Mouse (Mus musculus) forebrain, postnatal 0 days (tissue): ENCODE results near the gene Hapln4. TPM values are rescaled to one million over a fixed set of nuclear protein-coding genes. Genes with fewer than 3 reads are reported as not detected.

Source experiments
- ATAC-seq: fragments of 200-750 bp; cut with Nextera tagmentation; 2 replicates; pipeline ENCODE4 v1.8.0; 2017; ENCODE audit warnings: mild to moderate bottlenecking, moderate library complexity
- DNase-seq: peaks from one replicate; pipeline ENCODE4 v3.0.0-alpha.2; 2015
- H3K27ac ChIP-seq: fragments of 300-500 bp; sonication (generic); 2 replicates; pipeline ENCODE4 v1.5.1; 2014; ENCODE audit warnings: low read depth, mild to moderate bottlenecking, antibody characterized with exemption, low read length, moderate library complexity, mixed read lengths
- H3K27me3 ChIP-seq: fragments of 300-500 bp; sonication (generic); 2 replicates; pipeline ENCODE4 v1.6.1; 2014; ENCODE audit warnings: mild to moderate bottlenecking, low read length, mixed read lengths; ENCODE audit not compliant: insufficient read depth
- H3K36me3 ChIP-seq: fragments of 300-500 bp; sonication (generic); 2 replicates; pipeline ENCODE4 v1.6.1; 2014; ENCODE audit warnings: mild to moderate bottlenecking, moderate library complexity; ENCODE audit not compliant: insufficient read depth
- H3K4me1 ChIP-seq: fragments of 300-500 bp; sonication (generic); 2 replicates; pipeline ENCODE4 v1.6.1; 2014; ENCODE audit warnings: antibody characterized with exemption; ENCODE audit not compliant: insufficient read depth
- H3K4me2 ChIP-seq: fragments of 300-500 bp; sonication (generic); 2 replicates; pipeline ENCODE4 v1.6.1; 2014; ENCODE audit warnings: low read depth, mild to moderate bottlenecking, moderate library complexity
- H3K4me3 ChIP-seq: fragments of 300-500 bp; sonication (generic); 2 replicates; pipeline ENCODE4 v1.5.1; 2014; ENCODE audit warnings: low read depth, low read length, mixed read lengths
- H3K9ac ChIP-seq: fragments of 300-500 bp; sonication (generic); 2 replicates; pipeline ENCODE4 v1.6.1; 2014; ENCODE audit warnings: mild to moderate bottlenecking
- H3K9me3 ChIP-seq: fragments of 300-500 bp; sonication (generic); 2 replicates; pipeline ENCODE4 v1.6.1; 2016; ENCODE audit warnings: low read length
- CTCF ChIP-seq: sonication (generic); IDR thresholded peaks from 2 replicates; pipeline ENCODE4 v1.5.1; 2016; ENCODE audit warnings: antibody characterized with exemption, control low read depth, low read depth
- WGBS: fragments of 180-500 bp; shearing (Covaris S2); extraction: QIAGEN DNeasy Blood & Tissue Kit; methylation state at CpG from one replicate; pipeline ENCODE4 v1.1.7; 2014; 5-methylcytosine and 5-hydroxymethylcytosine counted together
- polyA plus RNA-seq: library from polyadenylated mRNA; unstranded; fragments of >200 nt; fragmentation: Nextera tagmentation; extraction: Ambion mirVana; gene quantifications from 2 replicates; pipeline ENCODE4 v1.2.1, GENCODE M21; 2015
- total RNA-seq: library from RNA; depleted of rRNA; stranded (reverse); fragments of >200 nt; gene quantifications from 2 replicates; pipeline ENCODE4 v1.2.3, GENCODE M21; 2014

Gene Hapln4
- total and polyA plus RNA-seq, 2 experiments from 2014 or later, result 0.48 to 0.71 TPM

GRCm38 (mm10) chr8:70099276-70099675 is 16.0 kb downstream of the Hapln4 start:
- no peaks in the 10 kb centered on the region for H3K4me1 ChIP-seq
- H3K27me3 ChIP-seq, result no peaks in the 10 kb centered on the region
- H3K4me3 ChIP-seq, result no peak overlapping the region
- no peaks in the 10 kb centered on the region for H3K9me3 ChIP-seq
- WGBS, result 79% methylated on average over 8 of the region's 8 CpGs
- no peak for TF ChIP-seq CTCF
- no peak overlapping the region for H3K9ac ChIP-seq
- peaks cover 92% of the 10 kb centered on the region for H3K36me3 ChIP-seq
- no peak overlapping the region for H3K4me2 ChIP-seq
- DNase-seq (no peak), ATAC-seq (no peak)
- H3K27ac ChIP-seq, result no peak overlapping the region

GRCm38 (mm10) chr8:70100241-70100640 is 17.0 kb downstream of the Hapln4 start:
- WGBS, result 90% methylated on average over 8 of the region's 8 CpGs
- no peak overlapping the region for H3K4me2 ChIP-seq
- H3K27ac ChIP-seq, result no peak overlapping the region
- H3K36me3 ChIP-seq, result peaks cover 90% of the 10 kb centered on the region
- H3K9me3 ChIP-seq, result no peaks in the 10 kb centered on the region
- DNase-seq (no peak), ATAC-seq (no peak)
- no peak overlapping the region for H3K4me3 ChIP-seq
- no peaks in the 10 kb centered on the region for H3K27me3 ChIP-seq
- no peak overlapping the region for H3K9ac ChIP-seq
- no peak for TF ChIP-seq CTCF
- H3K4me1 ChIP-seq, result no peaks in the 10 kb centered on the region

- no peaks in the 10 kb centered on the region for H3K9me3 ChIP-seq
- no peak overlapping the region for H3K27ac ChIP-seq
- H3K4me3 ChIP-seq, result no peak overlapping the region
- H3K27me3 ChIP-seq, result no peaks in the 10 kb centered on the region
- no peak for DNase-seq
- 15% methylated on average over 6 of the region's 6 CpGs for WGBS
- no peak overlapping the region for H3K9ac ChIP-seq
- peaks cover 81% of the 10 kb centered on the region for H3K36me3 ChIP-seq
- TF ChIP-seq CTCF, result peak; percentile 64
- no peak overlapping the region for H3K4me2 ChIP-seq
- H3K4me1 ChIP-seq, result no peaks in the 10 kb centered on the region
- peak; percentile 54 for ATAC-seq
Measured at GRCm38 (mm10) chr8:70104506-70104905, 21.2 kb downstream of the Hapln4 start.

- no peak overlapping the region for H3K27ac ChIP-seq
- DNase-seq, result no peak
- H3K4me1 ChIP-seq, result no peaks in the 10 kb centered on the region
- ATAC-seq, result no peak
- no peaks in the 10 kb centered on the region for H3K27me3 ChIP-seq
- WGBS, result 75% methylated on average over 7 of the region's 7 CpGs
- no peak overlapping the region for H3K4me3 ChIP-seq
- TF ChIP-seq CTCF, result no peak
- H3K36me3 ChIP-seq, result peaks cover 81% of the 10 kb centered on the region
- no peak overlapping the region for H3K9ac ChIP-seq
- H3K4me2 ChIP-seq, result no peak overlapping the region
- H3K9me3 ChIP-seq, result no peaks in the 10 kb centered on the region
Measured at GRCm38 (mm10) chr8:70104922-70105321, 21.7 kb downstream of the Hapln4 start.

- Histone ChIP-seq H3K4me2 (no peak overlapping the region), H3K9ac (no peak overlapping the region), H3K4me3 (no peak overlapping the region), H3K9me3 (no peaks in the 10 kb centered on the region), H3K36me3 (peaks cover 90% of the 10 kb centered on the region), H3K27me3 (no peaks in the 10 kb centered on the region), H3K4me1 (no peaks in the 10 kb centered on the region), H3K27ac (no peak overlapping the region)
- ATAC-seq, result no peak
- 95% methylated on average over 2 of the region's 2 CpGs for WGBS
- TF ChIP-seq CTCF, result no peak
- no peak for DNase-seq
Measured at GRCm38 (mm10) chr8:70110451-70110850, 27.2 kb downstream of the Hapln4 start.

- 68% methylated on average over 23 of the region's 23 CpGs for WGBS
- no peak overlapping the region for H3K4me2 ChIP-seq
- H3K4me1 ChIP-seq, result no peaks in the 10 kb centered on the region
- H3K9me3 ChIP-seq, result no peaks in the 10 kb centered on the region
- ATAC-seq (0 out of 2 replicates have a peak, but pooled peaks have one; percentile 7), DNase-seq (peak; percentile 25)
- H3K27me3 ChIP-seq, result no peaks in the 10 kb centered on the region
- no peak for TF ChIP-seq CTCF
- no peak overlapping the region for H3K27ac ChIP-seq
- no peak overlapping the region for H3K4me3 ChIP-seq
- no peak overlapping the region for H3K9ac ChIP-seq
- peaks cover 96% of the 10 kb centered on the region for H3K36me3 ChIP-seq
Measured at GRCm38 (mm10) chr8:70111192-70111795, 28.0 kb downstream of the Hapln4 start.

GRCm38 (mm10) chr8:70112401-70113016 is 29.3 kb downstream of the Hapln4 start:
- ATAC-seq (peak; percentile 34; the same call in 1 of the 2 replicates), DNase-seq (peak; percentile 46)
- no peak overlapping the region for H3K27ac ChIP-seq
- no peak overlapping the region for H3K9ac ChIP-seq
- H3K4me2 ChIP-seq, result no peak overlapping the region
- no peaks in the 10 kb centered on the region for H3K9me3 ChIP-seq
- TF ChIP-seq CTCF, result no peak
- H3K4me1 ChIP-seq, result peaks cover 7% of the 10 kb centered on the region; the same call in 1 of the 2 replicates
- WGBS, result 19% methylated on average over 43 of the region's 43 CpGs
- H3K36me3 ChIP-seq, result peaks cover 90% of the 10 kb centered on the region
- H3K27me3 ChIP-seq, result no peaks in the 10 kb centered on the region
- no peak overlapping the region for H3K4me3 ChIP-seq
